Mouse (Mus musculus) liver, postnatal 0 days (tissue): ENCODE data around the gene Cdk8. TPM values are rescaled to one million over a fixed set of nuclear protein-coding genes. Genes with fewer than 3 reads are reported as not detected.
A peak's percentile ranks its signal among the peaks of the same experiment; 100 is the strongest.

Experiments
- ATAC-seq: fragments of 200-750 bp; cut with Nextera tagmentation; 2 replicates; pipeline ENCODE4 v1.8.0; 2017; ENCODE audit warnings: mild to moderate bottlenecking, moderate library complexity
- DNase-seq: peaks from one replicate; pipeline ENCODE4 v3.0.0-alpha.2; 2016
- H3K27ac ChIP-seq: fragments of 300-500 bp; sonication (generic); 2 replicates; pipeline ENCODE4 v1.5.1; 2014; ENCODE audit warnings: antibody characterized with exemption, moderate library complexity, mild to moderate bottlenecking, low read depth
- H3K27me3 ChIP-seq: fragments of 300-500 bp; sonication (generic); 2 replicates; pipeline ENCODE4 v1.6.1; 2014; ENCODE audit warnings: low read length, control low read depth, mixed read lengths; ENCODE audit not compliant: insufficient read depth
- H3K36me3 ChIP-seq: fragments of 300-500 bp; sonication (generic); replicated peaks from 2 replicates; pipeline ENCODE4 v1.6.1; 2014; ENCODE audit warnings: mild to moderate bottlenecking, control low read depth, low read length, moderate library complexity, mixed read lengths; ENCODE audit not compliant: insufficient read depth
- H3K4me1 ChIP-seq: fragments of 300-500 bp; sonication (generic); 2 replicates; pipeline ENCODE4 v1.6.1; 2014; ENCODE audit warnings: antibody characterized with exemption, mild to moderate bottlenecking, control low read depth; ENCODE audit not compliant: insufficient read depth
- H3K4me2 ChIP-seq: fragments of 300-500 bp; sonication (generic); 2 replicates; pipeline ENCODE4 v1.6.1; 2014; ENCODE audit warnings: low read depth, mild to moderate bottlenecking, low read length, moderate library complexity, mixed read lengths
- H3K4me3 ChIP-seq: fragments of 300-500 bp; sonication (generic); 2 replicates; pipeline ENCODE4 v1.5.1; 2014; ENCODE audit warnings: low read depth, low read length
- H3K9ac ChIP-seq: fragments of 300-500 bp; sonication (generic); replicated peaks from 2 replicates; pipeline ENCODE4 v1.6.1; 2014; ENCODE audit warnings: mild to moderate bottlenecking, moderate library complexity
- H3K9me3 ChIP-seq: fragments of 300-500 bp; sonication (generic); 2 replicates; pipeline ENCODE4 v1.6.1; 2016; ENCODE audit warnings: mild to moderate bottlenecking, control low read depth, low read length, mixed read lengths
- CTCF ChIP-seq: sonication (generic); IDR thresholded peaks from 2 replicates; pipeline ENCODE4 v1.5.1; 2016; ENCODE audit warnings: antibody characterized with exemption, low read depth
- EP300 ChIP-seq: IDR thresholded peaks from 2 replicates; pipeline ENCODE4 v1.6.1; 2016; ENCODE audit warnings: antibody characterized with exemption, low read depth, mild to moderate bottlenecking
- whole genome bisulfite sequencing: fragments of 180-500 bp; shearing (Covaris S2); extraction: QIAGEN DNeasy Blood & Tissue Kit; methylation state at CpG from one replicate; pipeline ENCODE4 v1.1.7; 2014; ENCODE audit not compliant: insufficient replicate concordance; 5-methylcytosine and 5-hydroxymethylcytosine counted together
- polyA plus RNA-seq: library from polyadenylated mRNA; unstranded; fragments of >200 nt; fragmentation: Nextera tagmentation; extraction: Ambion mirVana; gene quantifications from 2 replicates; pipeline ENCODE4 v1.2.1, GENCODE M21; 2015

Gene Cdk8
- polyA plus RNA-seq, 1 experiment from 2014 or later, result 11.4 TPM

GRCm38 (mm10) chr5:146281241-146281818, 50.3 kb downstream of the Cdk8 start:
- H3K4me3 ChIP-seq, result no peak overlapping the region
- no peak for DNase-seq
- no peak overlapping the region for H3K9ac ChIP-seq
- no peak overlapping the region for H3K4me2 ChIP-seq
- no peak overlapping the region for H3K27ac ChIP-seq
- WGBS, result 75% methylated on average over 4 of the region's 4 CpGs
- no peaks in the 10 kb centered on the region for H3K9me3 ChIP-seq
- ATAC-seq, result no peak
- H3K36me3 ChIP-seq, result peaks cover 31% of the 10 kb centered on the region
- TF ChIP-seq EP300 (no peak), CTCF (no peak)
- H3K27me3 ChIP-seq, result no peaks in the 10 kb centered on the region
- peaks cover 5% of the 10 kb centered on the region; the same call in 1 of the 2 replicates for H3K4me1 ChIP-seq

GRCm38 (mm10) chr5:146281884-146282579, 51.0 kb downstream of the Cdk8 start:
- H3K9ac ChIP-seq, result no peak overlapping the region
- no peak overlapping the region for H3K4me2 ChIP-seq
- no peaks in the 10 kb centered on the region for H3K9me3 ChIP-seq
- ATAC-seq (no peak), DNase-seq (no peak)
- H3K27me3 ChIP-seq, result no peaks in the 10 kb centered on the region
- no peak overlapping the region for H3K27ac ChIP-seq
- peaks cover 4% of the 10 kb centered on the region; the same call in 1 of the 2 replicates for H3K4me1 ChIP-seq
- WGBS, result 84% methylated on average over 13 of the region's 13 CpGs
- TF ChIP-seq CTCF (no peak), EP300 (no peak)
- no peak overlapping the region for H3K4me3 ChIP-seq
- peaks cover 37% of the 10 kb centered on the region for H3K36me3 ChIP-seq

GRCm38 (mm10) chr5:146283899-146284298, 52.9 kb downstream of the Cdk8 start:
- Histone ChIP-seq H3K27me3 (no peaks in the 10 kb centered on the region), H3K9ac (peak overlapping the region; percentile 34; the same call in 1 of the 2 replicates), H3K4me2 (no peak overlapping the region), H3K27ac (peak overlapping the region; percentile 83), H3K9me3 (no peaks in the 10 kb centered on the region), H3K36me3 (peaks cover 49% of the 10 kb centered on the region), H3K4me3 (no peak overlapping the region), H3K4me1 (peaks cover 3% of the 10 kb centered on the region; the same call in 1 of the 2 replicates)
- ATAC-seq (peak; percentile 96), DNase-seq (peak; percentile 43)
- TF ChIP-seq CTCF, result no peak
- no peak for TF ChIP-seq EP300
- 76% methylated on average over 6 of the region's 6 CpGs for WGBS

- no peak overlapping the region for H3K4me3 ChIP-seq
- TF ChIP-seq EP300 (no peak), CTCF (no peak)
- ATAC-seq, result no peak
- peaks cover 47% of the 10 kb centered on the region for H3K36me3 ChIP-seq
- H3K27me3 ChIP-seq, result no peaks in the 10 kb centered on the region
- DNase-seq, result no peak
- H3K27ac ChIP-seq, result no peak overlapping the region
- WGBS, result 92% methylated on average over 10 of the region's 10 CpGs
- H3K4me1 ChIP-seq, result peaks cover 7% of the 10 kb centered on the region
- no peaks in the 10 kb centered on the region for H3K9me3 ChIP-seq
- H3K4me2 ChIP-seq, result no peak overlapping the region
- H3K9ac ChIP-seq, result no peak overlapping the region
These were observed 56.4 kb downstream of the Cdk8 start for GRCm38 (mm10) chr5:146287416-146287815.

- Histone ChIP-seq H3K9me3 (no peaks in the 10 kb centered on the region), H3K9ac (no peak overlapping the region), H3K27ac (no peak overlapping the region), H3K4me1 (peaks cover 9% of the 10 kb centered on the region), H3K27me3 (no peaks in the 10 kb centered on the region), H3K36me3 (peaks cover 47% of the 10 kb centered on the region), H3K4me3 (no peak overlapping the region), H3K4me2 (no peak overlapping the region)
- WGBS, result 86% methylated on average over 13 of the region's 13 CpGs
- TF ChIP-seq CTCF (no peak), EP300 (no peak)
- no peak for DNase-seq
- ATAC-seq, result no peak
These were observed 57.0 kb downstream of the Cdk8 start for GRCm38 (mm10) chr5:146288048-146288501.

- H3K27ac ChIP-seq, result peak overlapping the region; percentile 48
These were observed 58.9 kb downstream of the Cdk8 start for GRCm38 (mm10) chr5:146289921-146290320.

More at GRCm38 (mm10) chr5:146289921-146290320, 58.9 kb downstream of the Cdk8 start:
- Histone ChIP-seq H3K9me3 (no peaks in the 10 kb centered on the region), H3K4me2 (no peak overlapping the region), H3K9ac (0 out of 2 replicates have a peak overlapping the region, but pooled peaks have one; percentile 26), H3K4me3 (no peak overlapping the region), H3K27me3 (no peaks in the 10 kb centered on the region), H3K4me1 (peaks cover 16% of the 10 kb centered on the region), H3K36me3 (peaks cover 39% of the 10 kb centered on the region)
- ATAC-seq (no peak), DNase-seq (no peak)
- WGBS, result 67% methylated on average over 7 of the region's 7 CpGs
- TF ChIP-seq EP300 (no peak), CTCF (no peak)
